Mouse (Mus musculus) embryonic facial prominence, embryonic 12.5 days (tissue): ENCODE measurements around the gene Prkar1b. TPM values are rescaled to one million over a fixed set of nuclear protein-coding genes. Genes with fewer than 3 reads are reported as not detected.
A peak's percentile ranks its signal among the peaks of the same experiment; 100 is the strongest.

Experiments used
- ATAC-seq: fragments of 200-750 bp; cut with Nextera tagmentation; 2 replicates; pipeline ENCODE4 v1.8.0; 2017; ENCODE audit not compliant: insufficient number of reproducible peaks, insufficient read depth, low FRiP score, low TSS enrichment
- H3K27ac ChIP-seq: fragments of 300-500 bp; sonication (generic); 2 replicates; pipeline ENCODE4 v1.5.1; 2016; ENCODE audit warnings: mild to moderate bottlenecking
- H3K27me3 ChIP-seq: fragments of 300-500 bp; sonication (generic); 2 replicates; pipeline ENCODE4 v1.6.1; 2016; ENCODE audit warnings: mild to moderate bottlenecking, moderate library complexity
- H3K36me3 ChIP-seq: fragments of 300-500 bp; sonication (generic); 2 replicates; pipeline ENCODE4 v1.6.1; 2016; ENCODE audit warnings: mild to moderate bottlenecking
- H3K4me1 ChIP-seq: fragments of 300-500 bp; sonication (generic); 2 replicates; pipeline ENCODE4 v1.6.1; 2016
- H3K4me2 ChIP-seq: fragments of 300-500 bp; sonication (generic); replicated peaks from 2 replicates; pipeline ENCODE4 v1.6.1; 2016; ENCODE audit warnings: mild to moderate bottlenecking, moderate library complexity
- H3K4me3 ChIP-seq: fragments of 300-500 bp; sonication (generic); 2 replicates; pipeline ENCODE4 v1.5.1; 2016; ENCODE audit warnings: mild to moderate bottlenecking
- H3K9ac ChIP-seq: fragments of 300-500 bp; sonication (generic); 2 replicates; pipeline ENCODE4 v1.6.1; 2016; ENCODE audit warnings: mild to moderate bottlenecking, moderate library complexity
- H3K9me3 ChIP-seq: fragments of 300-500 bp; sonication (generic); 2 replicates; pipeline ENCODE4 v1.6.1; 2016; ENCODE audit warnings: mild to moderate bottlenecking, moderate library complexity
- WGBS: fragments of 180-500 bp; shearing (Covaris S2); methylation state at CpG from one replicate; pipeline ENCODE4 v1.1.7; 2016; 5-methylcytosine and 5-hydroxymethylcytosine counted together
- polyA plus RNA-seq: library from polyadenylated mRNA; unstranded; fragments of >200 nt; fragmentation: Nextera tagmentation; extraction: Ambion mirVana; gene quantifications from 2 replicates; pipeline ENCODE4 v1.2.1, GENCODE M21; 2016

Prkar1b gene
- polyA plus RNA-seq, 1 experiment from 2014 or later = 26.2 TPM

DNA sequence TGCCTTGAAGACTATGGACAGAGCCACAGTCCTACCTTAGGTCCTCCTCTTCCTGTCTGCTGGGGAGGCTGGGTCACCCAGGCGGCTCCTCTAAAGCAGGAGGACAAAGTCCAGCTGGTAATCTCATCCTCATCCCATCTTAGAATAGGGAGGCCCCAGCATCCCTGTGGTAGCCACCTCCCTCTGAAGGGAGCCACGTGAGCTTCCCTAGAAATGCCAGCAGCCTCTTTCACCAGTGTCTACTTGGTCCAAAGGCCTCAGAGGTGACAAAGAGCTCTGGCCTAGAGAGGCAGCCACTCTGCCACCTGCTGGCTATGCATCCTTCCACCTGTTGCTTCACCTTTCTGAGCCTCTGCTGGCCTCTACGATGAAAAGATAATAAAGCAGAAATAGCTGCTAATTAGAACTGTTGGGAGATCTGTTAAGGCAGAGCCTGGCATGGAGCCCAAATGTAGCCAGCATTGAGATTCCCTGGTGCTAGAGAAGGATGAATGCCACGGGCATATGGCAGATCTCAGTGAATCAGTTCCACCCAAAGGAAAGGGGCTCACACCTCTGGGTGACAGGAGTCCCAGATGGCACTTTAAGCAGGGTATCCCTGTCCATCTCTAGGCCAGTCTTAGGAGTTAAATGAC lies 142.5 kb downstream of the Prkar1b start:
- no peak overlapping the region for H3K4me2 ChIP-seq
- no peak overlapping the region for H3K9ac ChIP-seq
- H3K4me3 ChIP-seq = no peak overlapping the region
- H3K27me3 ChIP-seq = no peaks in the 10 kb centered on the region
- 0 out of 2 replicates have a peak, but pooled peaks cover under 1% of the 10 kb centered on the region for H3K9me3 ChIP-seq
- no peak overlapping the region for H3K27ac ChIP-seq
- ATAC-seq = no peak
- H3K36me3 ChIP-seq = no peaks in the 10 kb centered on the region
- 62% methylated on average over 4 of the region's 4 CpGs for WGBS
- no peaks in the 10 kb centered on the region for H3K4me1 ChIP-seq

DNA sequence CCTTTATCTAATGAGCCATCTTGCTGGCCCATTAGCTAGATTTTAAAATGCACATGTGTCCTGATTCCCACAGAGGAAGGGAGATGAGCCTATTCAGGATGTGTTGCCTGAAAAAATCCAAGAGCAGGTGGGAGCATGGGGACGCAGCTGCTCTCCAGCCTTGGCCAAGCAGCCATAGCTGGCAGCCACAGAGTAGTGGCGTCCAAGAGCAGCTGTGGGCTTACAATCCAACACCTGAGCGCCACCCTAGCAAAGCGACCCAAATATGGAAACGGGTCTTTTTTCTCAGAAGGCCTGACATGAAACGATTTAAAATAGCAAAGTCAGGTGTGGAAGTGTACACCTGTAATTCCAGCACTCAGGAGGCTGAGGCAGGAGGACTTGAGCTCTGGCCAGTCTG lies 145.2 kb downstream of the Prkar1b start:
- no peak overlapping the region for H3K4me3 ChIP-seq
- peaks cover 10% of the 10 kb centered on the region for H3K27me3 ChIP-seq
- H3K9me3 ChIP-seq = peaks cover 5% of the 10 kb centered on the region; the same call in 1 of the 2 replicates
- no peaks in the 10 kb centered on the region for H3K36me3 ChIP-seq
- WGBS = 84% methylated on average over 6 of the region's 6 CpGs
- no peak overlapping the region for H3K27ac ChIP-seq
- H3K4me2 ChIP-seq = no peak overlapping the region
- no peaks in the 10 kb centered on the region for H3K4me1 ChIP-seq
- H3K9ac ChIP-seq = no peak overlapping the region
- ATAC-seq = no peak

DNA sequence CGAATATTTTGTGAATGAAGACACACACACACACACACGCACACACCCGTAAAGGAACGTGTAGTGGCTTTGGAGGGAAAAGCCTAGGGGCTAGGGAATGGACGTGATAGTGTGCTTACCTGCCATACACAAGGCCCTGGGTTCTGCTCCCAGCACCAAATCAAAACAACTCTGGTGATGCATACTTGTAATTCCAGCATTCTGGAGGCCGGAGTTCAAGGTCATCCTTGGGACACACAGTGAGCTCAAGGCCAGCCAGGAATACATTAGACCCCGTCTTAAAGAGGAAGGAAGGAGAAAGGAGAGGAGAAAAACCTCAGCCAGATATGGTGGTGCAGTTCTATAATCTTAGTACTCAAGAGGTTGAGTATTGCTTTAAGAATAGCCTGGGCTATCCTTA lies 150.1 kb downstream of the Prkar1b start:
- no peak overlapping the region for H3K9ac ChIP-seq
- 56% methylated on average over 7 of the region's 7 CpGs for WGBS
- no peak overlapping the region for H3K4me3 ChIP-seq
- no peaks in the 10 kb centered on the region for H3K36me3 ChIP-seq
- H3K9me3 ChIP-seq = peaks cover 5% of the 10 kb centered on the region; the same call in 1 of the 2 replicates
- no peak overlapping the region for H3K27ac ChIP-seq
- peaks cover 50% of the 10 kb centered on the region for H3K27me3 ChIP-seq
- H3K4me1 ChIP-seq = peaks cover 25% of the 10 kb centered on the region
- H3K4me2 ChIP-seq = no peak overlapping the region
- no peak for ATAC-seq

DNA sequence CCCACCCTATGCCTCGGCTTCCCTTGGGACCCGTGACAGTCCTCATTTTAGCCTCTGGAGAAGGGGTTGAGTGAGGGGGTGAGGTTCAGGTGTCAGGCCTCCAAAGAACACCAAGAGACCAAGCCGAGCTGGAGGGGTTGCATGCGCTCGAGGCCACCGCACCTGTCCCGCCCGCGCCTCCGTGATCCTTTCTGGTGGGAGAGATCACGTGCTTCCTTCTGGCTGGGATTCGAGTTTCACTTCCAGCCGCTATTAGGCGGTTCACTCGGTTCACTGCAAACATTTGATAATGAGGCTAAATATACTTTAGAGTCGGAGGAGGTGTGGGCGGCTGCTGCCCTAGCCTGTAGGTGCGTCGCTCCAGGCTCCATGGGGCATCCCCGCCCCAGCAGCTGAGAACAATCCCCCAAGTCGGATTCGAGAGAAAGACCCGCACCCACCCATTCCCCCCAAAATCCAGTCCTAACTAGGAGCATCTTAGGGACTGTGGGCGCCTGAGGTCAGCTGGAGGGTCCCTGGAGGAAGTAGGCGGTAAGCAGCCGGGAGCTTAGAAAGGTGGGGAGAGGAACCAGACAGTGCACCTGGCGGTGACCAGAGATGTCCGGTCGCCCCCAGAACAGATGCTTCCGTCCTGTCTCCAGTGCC lies 151.7 kb downstream of the Prkar1b start:
- under 1% methylated on average over 30 of the region's 30 CpGs for WGBS
- peaks cover 65% of the 10 kb centered on the region for H3K27me3 ChIP-seq
- peaks cover 38% of the 10 kb centered on the region for H3K4me1 ChIP-seq
- H3K9me3 ChIP-seq = peaks cover 5% of the 10 kb centered on the region; the same call in 1 of the 2 replicates
- H3K36me3 ChIP-seq = no peaks in the 10 kb centered on the region
- H3K4me3 ChIP-seq = peak overlapping the region; percentile 27
- H3K9ac ChIP-seq = no peak overlapping the region
- no peak for ATAC-seq
- H3K27ac ChIP-seq = no peak overlapping the region
- peak overlapping the region; percentile 49 for H3K4me2 ChIP-seq

DNA sequence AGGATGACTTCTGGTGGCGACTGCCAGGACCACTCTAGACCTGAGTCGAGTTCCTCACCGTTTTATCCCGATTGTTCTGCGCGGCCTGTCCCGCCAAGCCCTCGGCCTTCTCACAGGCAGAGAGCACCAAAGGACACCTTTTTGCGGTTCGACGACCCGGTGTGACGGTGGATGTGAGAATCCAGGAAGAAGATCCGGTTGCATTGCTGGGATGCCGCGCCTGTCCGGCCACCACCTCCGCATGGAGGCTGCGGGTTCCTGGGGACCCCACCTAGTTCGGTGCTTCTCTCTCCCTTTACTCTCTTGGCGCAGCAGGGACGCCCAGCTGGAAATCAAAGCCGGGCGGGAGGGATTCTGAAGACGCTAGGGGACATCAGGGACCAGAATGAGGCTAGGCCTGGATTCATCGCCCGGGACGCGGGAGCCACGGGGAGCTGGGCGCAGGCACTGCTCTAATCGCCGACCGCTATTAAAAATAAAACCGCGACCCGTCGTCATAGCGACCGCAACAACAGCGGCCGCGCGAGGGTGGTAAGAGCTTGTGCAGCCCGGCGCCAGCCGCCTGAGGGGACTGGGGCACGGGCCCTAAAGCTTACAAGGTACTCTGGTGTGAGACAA lies 152.5 kb downstream of the Prkar1b start, which contains the start of gene Pdgfa:
TSS of gene Pdgfa (minus strand) at position 200 of the 618 bp plus-strand sequence.
- Histone ChIP-seq H3K9ac (peak within 1 kb of the TSS; percentile 80; the same call in 1 of the 2 replicates), H3K27ac (no peak within 1 kb of the TSS; the same call in 1 of the 2 replicates)
- whole genome bisulfite sequencing = 1% methylated on average over 48 of the region's 48 CpGs

DNA sequence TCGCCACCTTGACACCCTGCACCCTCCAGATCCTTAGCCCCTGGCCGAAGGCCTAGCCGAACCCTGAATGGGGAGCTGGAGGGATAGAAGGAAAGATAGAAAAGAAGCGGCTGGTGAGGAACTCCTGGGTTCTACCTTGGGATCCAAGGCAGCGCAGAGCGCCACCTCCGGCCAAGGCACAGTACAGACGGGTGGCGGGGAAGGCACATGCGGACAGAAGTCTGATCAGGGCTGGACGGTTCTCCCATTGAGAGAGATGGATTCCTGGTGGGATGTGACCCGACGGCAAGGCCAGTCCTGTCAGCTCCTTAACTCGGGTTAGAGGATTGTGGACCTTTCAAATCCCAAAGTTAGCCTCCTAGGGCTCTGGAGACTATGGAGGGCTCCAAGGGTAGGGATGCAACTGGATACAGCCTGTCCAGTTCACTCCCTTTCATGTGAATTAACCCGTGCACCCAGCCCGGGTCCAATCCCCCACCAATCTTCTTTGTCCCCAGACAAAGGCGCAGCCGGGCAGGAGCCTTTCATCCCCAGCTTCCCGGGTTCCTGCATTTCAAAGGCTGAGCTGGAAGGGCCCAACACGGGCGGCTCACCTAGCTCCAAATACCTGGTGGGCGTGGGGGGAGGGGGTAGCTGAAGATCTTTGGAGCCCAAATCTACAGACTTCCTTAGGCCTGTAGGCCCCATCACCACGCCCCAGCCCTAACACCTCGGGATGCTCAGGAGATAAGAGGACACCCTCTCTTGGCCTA lies 153.3 kb downstream of the Prkar1b start:
- peak overlapping the region; percentile 94 for H3K4me2 ChIP-seq
- peak overlapping the region; percentile 67 for H3K4me3 ChIP-seq
- peaks cover 53% of the 10 kb centered on the region for H3K4me1 ChIP-seq
- H3K9me3 ChIP-seq = no peaks in the 10 kb centered on the region
- peak overlapping the region; percentile 80; the same call in 1 of the 2 replicates for H3K9ac ChIP-seq
- no peaks in the 10 kb centered on the region for H3K36me3 ChIP-seq
- WGBS = 5% methylated on average over 24 of the region's 24 CpGs
- peaks cover 74% of the 10 kb centered on the region for H3K27me3 ChIP-seq
- ATAC-seq = no peak
- no peak overlapping the region; the same call in 1 of the 2 replicates for H3K27ac ChIP-seq

More for the DNA sequence above, 152.5 kb downstream of the Prkar1b start, which contains the start of gene Pdgfa:
- Histone ChIP-seq H3K4me1 (peaks cover 46% of the 10 kb centered on the region), H3K9me3 (peaks cover 5% of the 10 kb centered on the region; the same call in 1 of the 2 replicates), H3K4me3 (peak within 1 kb of the TSS; percentile 67), H3K36me3 (no peaks in the 10 kb centered on the region), H3K4me2 (peak within 1 kb of the TSS; percentile 94), H3K27me3 (peaks cover 72% of the 10 kb centered on the region)
- no peak for ATAC-seq

DNA sequence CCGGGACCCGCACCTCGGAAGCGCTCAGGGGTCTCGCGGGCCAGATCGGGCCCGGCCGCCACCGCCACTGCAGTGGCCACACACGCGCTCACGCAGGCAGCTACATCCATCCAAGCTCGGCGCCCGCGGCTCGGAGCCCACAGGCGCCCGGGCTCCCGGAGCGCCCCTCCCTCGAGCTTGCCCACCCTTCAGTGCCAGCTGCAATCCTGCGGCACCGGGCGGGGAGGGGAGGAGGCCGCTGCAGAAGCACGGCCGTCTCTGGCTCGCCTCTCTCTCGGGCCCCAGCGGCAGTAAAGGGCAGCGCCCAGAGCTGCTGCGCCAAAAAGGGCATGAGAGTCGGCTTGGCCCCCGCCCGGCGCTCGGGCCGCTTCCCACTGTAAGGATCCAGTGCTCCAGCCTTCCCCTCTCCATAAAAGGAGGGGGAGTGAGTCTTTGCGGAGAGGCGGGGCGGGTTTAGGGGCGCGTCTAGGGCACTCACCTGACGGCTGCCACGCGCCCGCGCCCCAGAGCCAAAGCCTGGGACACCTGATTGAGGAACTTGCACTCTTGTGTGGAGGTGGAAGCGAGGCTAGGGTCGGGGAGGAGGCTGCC lies 154.0 kb downstream of the Prkar1b start:
- Histone ChIP-seq H3K9ac (peak overlapping the region; percentile 80), H3K27me3 (peaks cover 81% of the 10 kb centered on the region), H3K36me3 (no peaks in the 10 kb centered on the region), H3K4me3 (peak overlapping the region; percentile 67), H3K4me2 (peak overlapping the region; percentile 94), H3K9me3 (no peaks in the 10 kb centered on the region), H3K4me1 (peaks cover 57% of the 10 kb centered on the region), H3K27ac (peak overlapping the region; percentile 83)
- WGBS = 0% methylated on average over 42 of the region's 52 CpGs
- peak; percentile 23; the same call in 1 of the 2 replicates for ATAC-seq

DNA sequence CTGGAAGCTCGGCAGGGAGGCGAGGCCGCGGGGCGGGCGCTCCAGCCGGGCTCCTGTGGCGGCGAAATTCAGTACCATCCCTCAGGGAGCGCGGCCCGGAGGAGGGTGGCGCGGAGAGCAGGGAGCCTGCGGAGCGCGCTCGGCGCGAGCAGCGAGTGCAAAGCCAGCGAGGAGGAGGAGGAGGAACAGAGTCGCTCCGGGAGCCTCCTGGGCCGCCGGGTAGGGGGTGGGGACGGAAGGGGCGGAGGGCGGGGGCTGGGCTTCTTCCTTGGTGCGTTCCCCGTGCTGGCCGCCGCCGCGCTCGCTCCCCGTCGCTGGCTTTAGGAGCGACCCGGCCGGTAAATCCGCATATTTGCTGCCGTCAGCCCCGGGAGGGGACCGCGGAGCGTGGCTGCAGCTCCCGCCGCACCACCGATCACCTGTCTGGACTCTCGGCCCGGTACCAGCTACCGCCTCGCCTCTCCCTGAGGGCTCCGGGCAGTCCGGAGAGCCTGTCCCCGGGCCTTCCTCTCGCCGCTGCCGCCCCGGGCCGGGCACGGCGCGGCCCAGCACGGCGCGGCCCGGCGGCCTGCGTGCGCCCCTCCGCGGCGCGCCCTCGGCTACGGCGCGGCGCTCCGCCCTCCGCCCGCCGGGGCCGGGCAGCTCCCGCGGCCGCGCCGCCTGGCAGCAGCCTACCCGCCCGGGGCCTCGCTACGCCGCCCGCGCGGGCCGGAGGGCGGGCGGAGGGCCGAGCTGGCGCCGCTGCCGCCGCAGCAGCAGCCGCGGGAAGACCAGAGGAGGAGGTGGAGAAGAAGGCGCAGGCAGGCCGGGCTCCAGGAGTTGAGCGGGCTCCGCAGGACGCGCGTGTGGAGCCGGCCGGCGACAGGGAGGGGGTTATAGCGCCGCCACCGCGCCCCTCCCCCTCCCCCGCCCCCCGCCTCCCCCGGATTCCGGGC lies 154.7 kb downstream of the Prkar1b start:
- 0 out of 2 replicates have a peak, but pooled peaks have one; percentile 19 for ATAC-seq
- Histone ChIP-seq H3K9ac (peak overlapping the region; percentile 80), H3K4me1 (peaks cover 57% of the 10 kb centered on the region), H3K4me2 (peak overlapping the region; percentile 94), H3K4me3 (peak overlapping the region; percentile 67), H3K36me3 (no peaks in the 10 kb centered on the region), H3K9me3 (no peaks in the 10 kb centered on the region), H3K27me3 (peaks cover 86% of the 10 kb centered on the region), H3K27ac (peak overlapping the region; percentile 83)
- WGBS = under 1% methylated on average over 103 of the region's 127 CpGs

DNA sequence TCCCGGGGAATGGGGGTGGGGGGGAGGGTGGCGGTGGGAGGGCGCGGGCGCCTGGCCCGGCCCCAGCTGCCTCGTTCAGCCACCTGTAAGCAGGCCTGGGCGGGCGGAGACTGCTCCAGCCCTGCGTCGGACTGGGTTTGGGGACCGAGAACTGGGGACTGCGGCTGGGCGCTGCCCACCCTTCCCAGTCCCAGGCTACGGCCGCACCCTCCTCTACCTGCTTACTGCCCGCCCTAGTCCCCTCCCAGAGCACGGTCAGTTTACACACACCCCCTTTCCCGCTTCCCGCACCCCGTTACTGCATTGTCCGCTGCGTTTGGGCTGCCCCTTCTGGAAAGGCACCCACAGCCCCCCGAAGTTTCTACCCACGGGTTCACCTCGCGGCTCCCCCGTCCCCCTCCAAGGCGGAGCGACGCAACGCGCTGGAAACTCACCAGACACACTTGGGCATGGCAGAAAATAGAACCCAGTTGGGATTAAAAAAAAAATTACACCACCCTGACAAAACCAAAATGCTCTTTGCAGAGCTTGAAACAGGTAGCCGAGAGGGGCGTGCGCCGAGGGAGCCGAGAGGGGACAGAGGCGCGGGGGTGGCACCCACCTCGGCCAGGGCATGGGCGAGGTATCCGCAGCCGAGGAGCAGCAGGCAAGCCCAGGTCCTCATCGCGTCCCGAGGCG lies 155.6 kb downstream of the Prkar1b start:
- peak overlapping the region; percentile 94 for H3K4me2 ChIP-seq
- peaks cover 84% of the 10 kb centered on the region for H3K27me3 ChIP-seq
- no peaks in the 10 kb centered on the region for H3K36me3 ChIP-seq
- peak overlapping the region; percentile 83 for H3K27ac ChIP-seq
- H3K9ac ChIP-seq = peak overlapping the region; percentile 80
- H3K9me3 ChIP-seq = no peaks in the 10 kb centered on the region
- peak overlapping the region; percentile 67 for H3K4me3 ChIP-seq
- under 1% methylated on average over 47 of the region's 48 CpGs for WGBS
- ATAC-seq = no peak
- H3K4me1 ChIP-seq = peaks cover 57% of the 10 kb centered on the region
